Mouse (Mus musculus) liver, embryonic 14.5 days (tissue): ENCODE measurements at regions not wholly inside any gene's neighbourhood (a gene's known extent, or its start where the extent isn't known, plus 50 kb on each side); places are given as distances from the start of the nearest gene placed in this dataset.
A peak's percentile ranks its signal among the peaks of the same experiment; 100 is the strongest.

ENCODE experiments used
- ATAC-seq: fragments of 200-750 bp; cut with Nextera tagmentation; 2 replicates; pipeline ENCODE4 v1.8.0; 2017; ENCODE audit warnings: moderate number of reproducible peaks, mild to moderate bottlenecking, moderate library complexity; ENCODE audit not compliant: insufficient read depth
- DNase-seq, 3 experiments: peaks; one replicate each; pipeline ENCODE4 v3.0.0-alpha.2; 2012 to 2013; ENCODE audit warnings: low read depth in 3 of 3, low spot score in 3 of 3
- H3K27ac ChIP-seq: fragments of 300-500 bp; sonication (generic); 2 replicates; pipeline ENCODE4 v1.5.1; 2014; ENCODE audit warnings: moderate library complexity, mild to moderate bottlenecking, control low read depth, inconsistent platforms
- H3K27me3 ChIP-seq: fragments of 300-500 bp; sonication (generic); 2 replicates; pipeline ENCODE4 v1.6.1; 2014; ENCODE audit warnings: mild to moderate bottlenecking, low read length, moderate library complexity; ENCODE audit not compliant: control insufficient read depth, insufficient read depth
- H3K36me3 ChIP-seq: fragments of 300-500 bp; sonication (generic); replicated peaks from 2 replicates; pipeline ENCODE4 v1.6.1; 2014; ENCODE audit warnings: low read depth; ENCODE audit not compliant: control insufficient read depth, insufficient read depth
- H3K4me1 ChIP-seq, 2 experiments: fragments of 200-500 bp in 1 of 2; fragments of 300-500 bp in 1 of 2; sonication (generic) in 1 of 2; replicated peaks; 2 replicates each; pipeline ENCODE4 v1.6.1; 2012 to 2014; ENCODE audit warnings: antibody characterized with exemption in 1 of 2, inconsistent platforms in 1 of 2, low read length in 1 of 2; ENCODE audit not compliant: control insufficient read depth in 2 of 2, insufficient read depth in 2 of 2
- H3K4me2 ChIP-seq: fragments of 300-500 bp; sonication (generic); 2 replicates; pipeline ENCODE4 v1.6.1; 2014; ENCODE audit warnings: low read depth, mild to moderate bottlenecking, control low read depth, moderate library complexity
- H3K4me3 ChIP-seq, 2 experiments: fragments of 200-500 bp in 1 of 2; fragments of 300-500 bp in 1 of 2; sonication (generic) in 1 of 2; 2 replicates each; pipeline ENCODE4 v1.5.1; 2012 to 2014; ENCODE audit warnings: low read depth in 2 of 2, low read length in 2 of 2, mild to moderate bottlenecking in 2 of 2, control low read depth in 1 of 2, inconsistent platforms in 1 of 2, moderate library complexity in 1 of 2; ENCODE audit not compliant: insufficient read depth in 1 of 2
- H3K9ac ChIP-seq: fragments of 300-500 bp; sonication (generic); replicated peaks from 2 replicates; pipeline ENCODE4 v1.6.1; 2014; ENCODE audit warnings: mild to moderate bottlenecking, control low read depth, moderate library complexity
- H3K9me3 ChIP-seq: fragments of 300-500 bp; sonication (generic); 2 replicates; pipeline ENCODE4 v1.6.1; 2016; ENCODE audit warnings: low read length, mixed read lengths; ENCODE audit not compliant: control insufficient read depth
- CTCF ChIP-seq: IDR thresholded peaks from 2 replicates; pipeline ENCODE4 v1.5.1; 2016; ENCODE audit warnings: antibody characterized with exemption, low read depth, control low read depth
- EP300 ChIP-seq: IDR thresholded peaks from 2 replicates; pipeline ENCODE4 v1.6.1; 2016; ENCODE audit warnings: antibody characterized with exemption, low read depth
- WGBS: fragments of 180-500 bp; shearing (Covaris S2); extraction: QIAGEN DNeasy Blood & Tissue Kit; methylation state at CpG from one replicate; pipeline ENCODE4 v1.1.7; 2014; ENCODE audit not compliant: insufficient replicate concordance; 5-methylcytosine and 5-hydroxymethylcytosine counted together

DNA sequence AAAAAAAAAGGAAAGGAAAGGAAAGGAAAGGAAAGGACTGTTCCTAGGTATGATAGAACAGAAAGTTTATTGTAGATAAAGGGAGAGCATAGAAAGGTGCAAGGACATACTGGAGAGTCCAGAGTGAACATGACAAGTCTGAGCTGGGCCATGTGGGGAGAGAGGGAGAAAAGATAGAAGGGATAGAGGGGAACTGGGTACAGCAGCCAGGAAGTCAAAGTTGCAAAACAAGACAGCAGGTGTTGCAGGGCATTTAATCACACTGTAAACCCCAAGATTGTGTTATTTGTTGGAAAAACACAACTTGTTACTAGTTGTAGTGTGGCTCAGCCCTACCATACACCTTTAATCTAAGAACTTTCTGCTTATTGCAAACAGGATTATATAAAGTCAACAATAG is 110.6 kb upstream of the Gm28710 start:
- TF ChIP-seq CTCF (no peak), EP300 (no peak)
- H3K27ac ChIP-seq = no peak overlapping the region

GRCm38 (mm10) chr5:16684079-16684478 is 107.5 kb upstream of the Gm28710 start:
- WGBS = 61% methylated on average over 10 of the region's 10 CpGs

More for the DNA sequence above, 110.6 kb upstream of the Gm28710 start:
- Histone ChIP-seq H3K9ac (no peak overlapping the region), H3K4me1 (no peaks in the 10 kb centered on the region), H3K4me3 (no peak overlapping the region), H3K9me3 (no peaks in the 10 kb centered on the region), H3K4me2 (no peak overlapping the region), H3K27me3 (no peaks in the 10 kb centered on the region), H3K36me3 (no peaks in the 10 kb centered on the region)
- no peak for DNase-seq
- ATAC-seq = no peak

GRCm38 (mm10) chr5:16699260-16699659 is 92.3 kb upstream of the Gm28710 start:
- no peak for TF ChIP-seq EP300
- no peak for TF ChIP-seq CTCF
- WGBS = 14% methylated on average over 2 of the region's 2 CpGs
- no peak for DNase-seq
- Histone ChIP-seq H3K4me1 (no peaks in the 10 kb centered on the region), H3K4me2 (no peak overlapping the region), H3K36me3 (no peaks in the 10 kb centered on the region), H3K27me3 (no peaks in the 10 kb centered on the region), H3K9me3 (no peaks in the 10 kb centered on the region), H3K4me3 (no peak overlapping the region), H3K27ac (no peak overlapping the region), H3K9ac (no peak overlapping the region)
- no peak for ATAC-seq

More at GRCm38 (mm10) chr5:16684079-16684478, 107.5 kb upstream of the Gm28710 start:
- H3K27me3 ChIP-seq = no peaks in the 10 kb centered on the region
- H3K4me1 ChIP-seq = no peaks in the 10 kb centered on the region
- ATAC-seq (no peak), DNase-seq (no peak)
- TF ChIP-seq EP300 (no peak), CTCF (no peak)
- no peaks in the 10 kb centered on the region for H3K36me3 ChIP-seq
- no peak overlapping the region for H3K9ac ChIP-seq
- no peak overlapping the region for H3K4me2 ChIP-seq
- no peaks in the 10 kb centered on the region for H3K9me3 ChIP-seq
- no peak overlapping the region for H3K4me3 ChIP-seq
- no peak overlapping the region for H3K27ac ChIP-seq

GRCm38 (mm10) chr5:16700546-16700945 is 91.1 kb upstream of the Gm28710 start:
- H3K27ac ChIP-seq = no peak overlapping the region
- H3K4me2 ChIP-seq = no peak overlapping the region
- H3K9me3 ChIP-seq = no peaks in the 10 kb centered on the region
- H3K4me3 ChIP-seq = no peak overlapping the region
- DNase-seq = peak; percentile 9 to 26 (median 16)
- H3K9ac ChIP-seq = no peak overlapping the region
- H3K36me3 ChIP-seq = no peaks in the 10 kb centered on the region
- H3K4me1 ChIP-seq = no peaks in the 10 kb centered on the region
- 17% methylated on average over 1 of the region's 1 CpGs for WGBS
- H3K27me3 ChIP-seq = no peaks in the 10 kb centered on the region
- ATAC-seq = peak; percentile 96
- TF ChIP-seq CTCF (no peak), EP300 (no peak)

DNA sequence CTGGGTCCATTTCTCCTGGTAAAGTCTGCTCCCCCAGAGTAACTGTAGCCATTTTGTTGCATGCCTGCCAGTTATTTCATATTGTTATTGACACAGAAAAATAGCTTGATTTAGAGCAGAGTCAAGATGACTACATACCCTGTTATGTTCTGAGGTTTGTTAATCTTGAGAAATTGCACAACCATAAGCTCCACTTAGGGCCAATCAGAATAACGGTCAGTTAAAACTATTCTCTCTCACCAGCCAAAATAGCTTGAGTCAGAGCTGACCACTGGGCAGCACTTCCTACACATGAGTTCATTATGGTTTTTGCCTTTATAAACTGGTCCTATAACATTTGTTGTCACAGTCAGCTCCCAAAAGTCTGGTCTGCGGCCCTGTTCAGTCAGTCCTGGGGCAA is 88.9 kb upstream of the Gm28710 start:
- no peak for DNase-seq
- Histone ChIP-seq H3K9me3 (no peaks in the 10 kb centered on the region), H3K4me1 (no peaks in the 10 kb centered on the region), H3K9ac (no peak overlapping the region), H3K27me3 (no peaks in the 10 kb centered on the region), H3K27ac (no peak overlapping the region), H3K4me2 (no peak overlapping the region), H3K4me3 (no peak overlapping the region), H3K36me3 (no peaks in the 10 kb centered on the region)
- ATAC-seq = no peak
- WGBS = 65% methylated on average over 2 of the region's 2 CpGs
- TF ChIP-seq CTCF (no peak), EP300 (no peak)
